Mouse (Mus musculus) myocyte (in vitro differentiated cells): ENCODE results near the gene Atg13.
A peak's percentile ranks its signal among the peaks of the same experiment; 100 is the strongest.

Experiments used
- CEBPB ChIP-seq: IDR thresholded peaks from 2 replicates; pipeline ENCODE4 v1.6.1; 2011; ENCODE audit warnings: mild to moderate bottlenecking, moderate library complexity; ENCODE audit not compliant: poor library complexity, insufficient read depth, severe bottlenecking
- E2F4 ChIP-seq: IDR thresholded peaks from one replicate; pipeline ENCODE4 v1.6.1; 2011; ENCODE audit warnings: mild to moderate bottlenecking, control low read depth, moderate library complexity; ENCODE audit not compliant: insufficient read depth
- MAX ChIP-seq: IDR thresholded peaks from one replicate; pipeline ENCODE4 v1.6.1; 2011; ENCODE audit warnings: low read depth, mild to moderate bottlenecking, control low read depth
- MYOD1 ChIP-seq, 3 experiments: IDR thresholded peaks; one replicate each; pipeline ENCODE4 v1.6.1; 2011; ENCODE audit warnings: control low read depth in 2 of 3, low read depth in 2 of 3, mild to moderate bottlenecking in 2 of 3, moderate library complexity in 1 of 3; ENCODE audit not compliant: insufficient read length in 2 of 3, control insufficient read depth in 1 of 3
- MYOG ChIP-seq, 3 experiments: IDR thresholded peaks; one replicate each; pipeline ENCODE4 v1.6.1; 2011; ENCODE audit warnings: control low read depth in 2 of 3, low read depth in 2 of 3, mild to moderate bottlenecking in 2 of 3; ENCODE audit not compliant: insufficient read length in 2 of 3, control insufficient read depth in 1 of 3, insufficient read depth in 1 of 3
- POLR2A ChIP-seq: IDR thresholded peaks from one replicate; pipeline ENCODE4 v1.6.1; 2011; ENCODE audit warnings: low read depth, mild to moderate bottlenecking, control low read depth, moderate library complexity; ENCODE audit not compliant: insufficient read length
- REST ChIP-seq: IDR thresholded peaks from one replicate; pipeline ENCODE4 v1.6.1; 2011; ENCODE audit warnings: mild to moderate bottlenecking, control low read depth, moderate library complexity; ENCODE audit not compliant: insufficient read depth, insufficient read length
- TCF12 ChIP-seq: IDR thresholded peaks from one replicate; pipeline ENCODE4 v1.6.1; 2011; ENCODE audit warnings: mild to moderate bottlenecking, control low read depth; ENCODE audit not compliant: poor library complexity, insufficient read depth, severe bottlenecking
- TCF3 ChIP-seq: IDR thresholded peaks from one replicate; pipeline ENCODE4 v1.6.1; 2011; ENCODE audit warnings: low read depth, control low read depth; ENCODE audit not compliant: insufficient read length
- USF1 ChIP-seq: IDR thresholded peaks from one replicate; pipeline ENCODE4 v1.6.1; 2011; ENCODE audit warnings: low read depth, mild to moderate bottlenecking, control low read depth, moderate library complexity

DNA sequence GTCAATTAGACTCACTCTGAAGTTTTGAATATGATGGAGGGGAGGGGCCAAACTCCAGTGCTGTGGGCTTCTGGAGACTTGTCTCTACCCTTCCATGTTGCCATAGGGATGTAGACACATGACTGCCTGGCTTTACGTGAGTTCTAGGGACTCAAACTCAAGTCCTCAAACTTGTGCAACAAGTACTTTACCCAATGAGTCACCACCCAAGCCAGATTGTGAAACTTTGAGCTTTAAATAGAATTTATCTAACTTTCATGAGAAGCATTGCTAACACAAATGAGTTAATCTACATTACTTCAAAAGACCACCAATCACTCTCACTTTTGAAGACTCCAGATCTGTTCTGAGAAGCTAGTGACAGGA lies 14.2 kb downstream of the Atg13 start:
- no peak for TF ChIP-seq POLR2A
- TF ChIP-seq MAX = no peak
- TF ChIP-seq TCF3 = no peak
- TF ChIP-seq USF1 = no peak
- TF ChIP-seq REST = no peak
- TF ChIP-seq E2F4 = no peak
- TF ChIP-seq TCF12 = no peak
- peak; percentile 88 for TF ChIP-seq CEBPB
- no peak for TF ChIP-seq MYOD1 (IDR thresholded peaks at IDR 0.05; ENCODE audit: control insufficient read depth in 1 of 3, insufficient read length in 2 of 3, low read depth in 2 of 3)
- no peak for TF ChIP-seq MYOG (IDR thresholded peaks at IDR 0.05; ENCODE audit: control insufficient read depth in 1 of 3, insufficient read depth in 1 of 3, insufficient read length in 2 of 3, low read depth in 2 of 3)
